Mouse (Mus musculus) megakaryocyte, embryonic 14.5 days (primary cell): ENCODE measurements around the gene S100a2. TPM values are rescaled to one million over a fixed set of nuclear protein-coding genes. Genes with fewer than 3 reads are reported as not detected.
A peak's percentile ranks its signal among the peaks of the same experiment; 100 is the strongest.

Source experiments
- H3K27me3 ChIP-seq: replicated peaks from 2 replicates; pipeline ENCODE3; 2012; ENCODE audit warnings: inconsistent platforms
- H3K36me3 ChIP-seq: replicated peaks from 2 replicates; pipeline ENCODE3; 2012; ENCODE audit warnings: low read length, inconsistent platforms, mixed read lengths
- H3K4me1 ChIP-seq: 2 replicates; pipeline ENCODE4 v1.6.1; 2012; ENCODE audit warnings: inconsistent platforms
- H3K4me3 ChIP-seq: replicated peaks from 2 replicates; pipeline ENCODE3; 2012; ENCODE audit warnings: moderate library complexity, mild to moderate bottlenecking, inconsistent platforms
- H3K9me3 ChIP-seq: 2 replicates; pipeline ENCODE4 v1.6.1; 2012; ENCODE audit warnings: inconsistent platforms
- FLI1 ChIP-seq: IDR thresholded peaks from 2 replicates; pipeline ENCODE4 v1.6.1; 2012; ENCODE audit warnings: low read length, inconsistent platforms, mixed read lengths
- GATA1 ChIP-seq: IDR thresholded peaks from 3 replicates; pipeline ENCODE4 v1.6.1; 2012; ENCODE audit warnings: mixed read lengths, low read length, inconsistent platforms, borderline replicate concordance
- polyA plus RNA-seq: library from polyadenylated mRNA; stranded (reverse); fragments of >175 nt; gene quantifications from 2 replicates; pipeline ENCODE4 v1.2.3, GENCODE M21; 2012; ENCODE audit warnings: low replicate concordance; ENCODE audit not compliant: insufficient read depth

The S100a2 gene
- polyA plus RNA-seq, 1 experiment = not detected

GRCm38 (mm10) chr3:90594466-90594865 is 4.4 kb downstream of the S100a2 start:
- peaks cover 54% of the 10 kb centered on the region for H3K27me3 ChIP-seq
- no peak overlapping the region for H3K4me3 ChIP-seq
- H3K9me3 ChIP-seq = no peaks in the 10 kb centered on the region
- no peak for TF ChIP-seq GATA1
- TF ChIP-seq FLI1 = no peak
- no peaks in the 10 kb centered on the region for H3K36me3 ChIP-seq
- H3K4me1 ChIP-seq = peaks cover 14% of the 10 kb centered on the region

DNA sequence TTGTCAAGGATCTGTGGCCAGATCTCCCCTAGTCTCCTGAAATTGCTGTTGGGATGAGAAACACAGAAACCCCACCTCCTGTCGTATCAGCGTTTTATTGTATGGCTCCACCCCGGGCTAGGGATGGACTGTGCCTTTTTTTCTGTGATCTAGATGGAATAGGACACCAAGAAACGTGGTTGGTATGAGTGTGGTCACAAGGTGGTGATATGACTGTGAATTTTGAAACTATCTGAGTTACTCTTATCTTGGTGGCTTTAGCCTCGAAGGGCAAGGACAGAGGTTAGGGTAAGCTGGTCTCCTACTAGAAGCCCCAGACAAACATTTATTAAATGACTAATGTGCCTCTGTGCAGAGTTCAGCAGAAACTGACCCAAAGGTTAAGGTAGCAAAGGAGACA is 5.5 kb downstream of the S100a2 start:
- TF ChIP-seq FLI1 (no peak), GATA1 (no peak)
- Histone ChIP-seq H3K4me1 (0 out of 2 replicates have a peak, but pooled peaks cover 4% of the 10 kb centered on the region), H3K36me3 (no peaks in the 10 kb centered on the region), H3K9me3 (no peaks in the 10 kb centered on the region), H3K27me3 (peaks cover 61% of the 10 kb centered on the region), H3K4me3 (no peak overlapping the region)

- H3K36me3 ChIP-seq = no peaks in the 10 kb centered on the region
- H3K9me3 ChIP-seq = no peaks in the 10 kb centered on the region
- H3K4me3 ChIP-seq = no peak overlapping the region
- H3K4me1 ChIP-seq = peaks cover 7% of the 10 kb centered on the region
- no peak for TF ChIP-seq GATA1
- no peak for TF ChIP-seq FLI1
- peaks cover 74% of the 10 kb centered on the region for H3K27me3 ChIP-seq
These were observed 6.8 kb downstream of the S100a2 start for GRCm38 (mm10) chr3:90596810-90597209.

GRCm38 (mm10) chr3:90597736-90598135 is 7.7 kb downstream of the S100a2 start:
- no peaks in the 10 kb centered on the region for H3K9me3 ChIP-seq
- no peak for TF ChIP-seq FLI1
- no peak for TF ChIP-seq GATA1
- H3K4me3 ChIP-seq = no peak overlapping the region
- peaks cover 83% of the 10 kb centered on the region for H3K27me3 ChIP-seq
- H3K4me1 ChIP-seq = peaks cover 17% of the 10 kb centered on the region
- H3K36me3 ChIP-seq = no peaks in the 10 kb centered on the region

DNA sequence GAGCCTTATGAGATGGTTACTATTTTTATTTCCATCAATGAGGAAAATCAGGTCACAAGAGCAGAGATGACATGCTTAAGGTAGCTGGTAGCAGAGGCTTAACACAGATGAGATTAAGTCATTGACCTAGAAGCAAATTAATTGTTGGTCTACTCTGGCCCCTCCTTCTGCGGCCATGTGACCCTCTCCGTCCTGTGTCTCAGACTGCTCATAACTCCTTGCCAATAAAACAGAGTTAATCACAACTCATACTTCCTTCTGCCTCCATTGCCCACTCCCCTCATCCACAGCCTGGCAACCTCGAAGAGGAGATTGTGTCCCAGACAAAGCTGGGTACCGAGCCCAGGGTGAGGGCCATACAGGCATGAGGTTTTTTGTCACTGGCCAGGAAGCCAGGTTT is 8.2 kb downstream of the S100a2 start:
- TF ChIP-seq GATA1 (no peak), FLI1 (no peak)
- Histone ChIP-seq H3K9me3 (no peaks in the 10 kb centered on the region), H3K4me1 (peaks cover 21% of the 10 kb centered on the region), H3K36me3 (no peaks in the 10 kb centered on the region), H3K27me3 (peaks cover 85% of the 10 kb centered on the region), H3K4me3 (no peak overlapping the region)

- no peaks in the 10 kb centered on the region for H3K36me3 ChIP-seq
- peaks cover 31% of the 10 kb centered on the region for H3K4me1 ChIP-seq
- no peak overlapping the region for H3K4me3 ChIP-seq
- TF ChIP-seq FLI1 = no peak
- TF ChIP-seq GATA1 = no peak
- peaks cover 86% of the 10 kb centered on the region for H3K27me3 ChIP-seq
- no peaks in the 10 kb centered on the region for H3K9me3 ChIP-seq
These were observed 9.4 kb downstream of the S100a2 start for GRCm38 (mm10) chr3:90599401-90599800.

GRCm38 (mm10) chr3:90600036-90600435 is 10.0 kb downstream of the S100a2 start:
- Histone ChIP-seq H3K4me3 (no peak overlapping the region), H3K36me3 (no peaks in the 10 kb centered on the region)

GRCm38 (mm10) chr3:90600458-90601195 is 10.6 kb downstream of the S100a2 start:
- TF ChIP-seq FLI1 (no peak), GATA1 (no peak)
- H3K4me3 ChIP-seq = no peak overlapping the region
- peaks cover 87% of the 10 kb centered on the region for H3K27me3 ChIP-seq
- no peaks in the 10 kb centered on the region for H3K9me3 ChIP-seq
- peaks cover 41% of the 10 kb centered on the region for H3K4me1 ChIP-seq
- no peaks in the 10 kb centered on the region for H3K36me3 ChIP-seq

More at GRCm38 (mm10) chr3:90600036-90600435, 10.0 kb downstream of the S100a2 start:
- H3K9me3 ChIP-seq = no peaks in the 10 kb centered on the region
- peaks cover 87% of the 10 kb centered on the region for H3K27me3 ChIP-seq
- peaks cover 35% of the 10 kb centered on the region for H3K4me1 ChIP-seq
- TF ChIP-seq GATA1 (no peak), FLI1 (no peak)

- H3K4me1 ChIP-seq = peaks cover 49% of the 10 kb centered on the region
- H3K27me3 ChIP-seq = peaks cover 86% of the 10 kb centered on the region
- H3K4me3 ChIP-seq = no peak within 1 kb of the TSS
- no peaks in the 10 kb centered on the region for H3K36me3 ChIP-seq
- no peak for TF ChIP-seq GATA1
- TF ChIP-seq FLI1 = no peak
- no peaks in the 10 kb centered on the region for H3K9me3 ChIP-seq
These were observed 11.6 kb downstream of the S100a2 start, which contains the start of gene Gm42674 for GRCm38 (mm10) chr3:90601486-90602110. Gene Gm42674 (plus strand): TSS chr3:90601904.

- no peaks in the 10 kb centered on the region for H3K9me3 ChIP-seq
- peaks cover 54% of the 10 kb centered on the region for H3K4me1 ChIP-seq
- no peaks in the 10 kb centered on the region for H3K36me3 ChIP-seq
- H3K4me3 ChIP-seq = peak within 1 kb of the TSS; percentile 79
- peaks cover 86% of the 10 kb centered on the region for H3K27me3 ChIP-seq
- no peak for TF ChIP-seq FLI1
These were observed 13.6 kb downstream of the S100a2 start, which contains the start of gene S100a4 for GRCm38 (mm10) chr3:90603623-90604022. Gene S100a4 (plus strand): TSS chr3:90603771.
